Comparison of ENCODE assay signal across 8 mouse cellular contexts in the genomic region with DNA sequence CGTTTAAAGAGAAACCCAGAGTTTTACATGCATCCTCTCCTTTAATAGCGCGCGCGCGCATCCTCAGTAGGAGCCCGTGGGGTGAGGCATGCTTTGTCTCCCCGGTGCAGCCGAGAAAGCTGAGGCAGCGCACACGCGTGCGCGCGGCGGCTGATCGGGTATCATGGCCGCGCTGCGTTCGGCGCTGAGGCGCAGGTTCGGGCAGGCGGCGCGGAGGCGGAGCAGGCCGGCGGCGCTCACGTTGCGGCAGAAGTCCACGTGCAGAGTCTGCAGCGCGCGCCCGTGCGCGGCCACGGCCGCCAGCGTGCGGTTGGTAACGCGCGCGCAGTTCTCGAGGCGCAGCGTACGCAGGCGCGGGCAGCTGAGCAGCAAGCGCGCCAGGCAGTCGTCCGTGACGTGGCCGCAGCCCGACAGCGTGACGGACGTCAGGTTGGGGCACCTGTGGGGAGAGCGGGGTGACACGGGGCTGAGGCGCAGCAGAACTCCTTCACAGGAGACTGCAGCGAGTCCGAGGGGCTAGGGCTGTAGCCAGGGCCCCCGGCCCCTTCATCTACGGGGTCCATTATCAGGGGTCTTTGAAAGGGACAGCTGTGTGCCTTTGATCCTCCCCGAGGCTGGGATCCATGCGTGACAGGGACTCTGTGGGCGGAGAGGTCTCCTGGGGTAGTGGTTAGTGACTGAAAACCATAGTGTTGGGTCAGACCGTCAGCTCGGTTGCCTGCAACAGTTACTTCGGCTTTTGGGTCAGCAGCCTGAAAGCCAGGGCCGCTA. TPM values are rescaled to one million over a fixed set of nuclear protein-coding genes. Genes with fewer than 3 reads are reported as not detected.
DNase-seq lines count a peak whose midpoint lies in the region; ATAC-seq and TF ChIP-seq lines count a peak whose summit lies in the region.

No protein-coding gene starts in this region.

- peak; percentile 91 for ATAC-seq in embryonic facial prominence, embryonic 15.5 days (ENCODE audit: insufficient number of reproducible peaks, low FRiP score, low TSS enrichment, low read depth)
- ATAC-seq in kidney, embryonic 15.5 days (replicated peaks; ENCODE audit: low FRiP score), result peak; percentile 88
- peak; percentile 45 for ATAC-seq in monocyte, adult 5-6 weeks (replicated peaks; ENCODE audit: insufficient number of reproducible peaks, low FRiP score, low TSS enrichment, poor library complexity, severe bottlenecking)

- peak overlapping the region; percentile 83 for H3K27ac ChIP-seq in bone marrow, adult 2 months (ENCODE audit: control insufficient read depth, insufficient read depth, low read depth, low read length, poor library complexity)
- H3K27ac ChIP-seq in embryonic facial prominence, embryonic 15.5 days (replicated peaks), result peak overlapping the region; percentile 98
- H3K27ac ChIP-seq in heart, embryonic 10.5 days, result peak overlapping the region; percentile 96
- peak overlapping the region; percentile 100 for H3K27ac ChIP-seq in kidney, embryonic 15.5 days

- H3K4me1 ChIP-seq in bone marrow, adult 2 months (ENCODE audit: control insufficient read depth, insufficient read depth, low read length), result peaks cover 3% of the 10 kb centered on the region
- H3K4me1 ChIP-seq in embryonic facial prominence, embryonic 15.5 days, result peaks cover 29% of the 10 kb centered on the region
- H3K4me1 ChIP-seq in heart, embryonic 10.5 days, result peaks cover 39% of the 10 kb centered on the region
- peaks cover 31% of the 10 kb centered on the region for H3K4me1 ChIP-seq in kidney, embryonic 15.5 days

- TF ChIP-seq POLR2A in bone marrow, adult 2 months (IDR thresholded peaks at IDR 0.05; ENCODE audit: borderline replicate concordance, control insufficient read depth, low read depth, low read length), result 0 out of 2 replicates have a peak, but pooled peaks have one; percentile 55

- under 1% methylated on average over 78 of the region's 78 CpGs for WGBS in bone marrow, adult 2 months
- under 1% methylated on average over 78 of the region's 78 CpGs for WGBS in embryonic facial prominence, embryonic 15.5 days
- under 1% methylated on average over 78 of the region's 78 CpGs for WGBS in heart, embryonic 10.5 days
- WGBS in kidney, embryonic 15.5 days, result under 1% methylated on average over 78 of the region's 78 CpGs

- no peaks in the 10 kb centered on the region for H3K27me3 ChIP-seq in embryonic facial prominence, embryonic 15.5 days
- H3K27me3 ChIP-seq in heart, embryonic 10.5 days (ENCODE audit: insufficient read depth, poor library complexity, severe bottlenecking), result no peaks in the 10 kb centered on the region
- H3K27me3 ChIP-seq in kidney, embryonic 15.5 days, result no peaks in the 10 kb centered on the region

- peak overlapping the region; percentile 65 for H3K4me3 ChIP-seq in bone marrow, adult 2 months (replicated peaks; ENCODE audit: control insufficient read depth, low read depth, low read length)
- peak overlapping the region; percentile 77 for H3K4me3 ChIP-seq in embryonic facial prominence, embryonic 15.5 days (replicated peaks)
- H3K4me3 ChIP-seq in heart, embryonic 10.5 days, result peak overlapping the region; percentile 75
- peak overlapping the region; percentile 72 for H3K4me3 ChIP-seq in kidney, embryonic 15.5 days (replicated peaks)

- peaks cover 29% of the 10 kb centered on the region for H3K36me3 ChIP-seq in embryonic facial prominence, embryonic 15.5 days
- H3K36me3 ChIP-seq in heart, embryonic 10.5 days, result peaks cover 54% of the 10 kb centered on the region
- peaks cover 51% of the 10 kb centered on the region for H3K36me3 ChIP-seq in kidney, embryonic 15.5 days

- peak; percentile 93 for DNase-seq in 416B (ENCODE audit: low read depth)
- DNase-seq in heart, embryonic 10.5 days (ENCODE audit: low spot score), result peak; percentile 93
- peak; percentile 90 for DNase-seq in liver
- DNase-seq in spleen, postnatal 4 days (ENCODE audit: low spot score in 2 of 2), result peak; percentile 87 to 93

- no peaks in the 10 kb centered on the region for H3K9me3 ChIP-seq in embryonic facial prominence, embryonic 15.5 days (replicated peaks)
- H3K9me3 ChIP-seq in heart, embryonic 10.5 days, result no peaks in the 10 kb centered on the region
- no peaks in the 10 kb centered on the region for H3K9me3 ChIP-seq in kidney, embryonic 15.5 days (replicated peaks)

- peak overlapping the region; percentile 82 for H3K9ac ChIP-seq in embryonic facial prominence, embryonic 15.5 days
- peak overlapping the region; percentile 68 for H3K9ac ChIP-seq in kidney, embryonic 15.5 days

- no peak for TF ChIP-seq CTCF in bone marrow, adult 2 months (IDR thresholded peaks at IDR 0.05; ENCODE audit: control insufficient read depth, insufficient read depth, low read length)

- H3K4me2 ChIP-seq in embryonic facial prominence, embryonic 15.5 days (replicated peaks), result peak overlapping the region; percentile 96
- peak overlapping the region; percentile 96 for H3K4me2 ChIP-seq in kidney, embryonic 15.5 days

RNA-seq across cellular contexts. Expression of gene Fbxl22, which starts 2.6 kb away (rescaled TPM):
- 0.90 TPM in 1 of 2 replicates, not detected in the other for polyA plus RNA-seq in bone marrow, adult 2 months (2011; ENCODE audit: insufficient read depth, insufficient read length, low replicate concordance, missing spikeins)
- 5.6 and 8.6 TPM in 2 replicates for polyA plus RNA-seq in embryonic facial prominence, embryonic 15.5 days (2015; fragmentation: Nextera tagmentation; extraction: Ambion mirVana)
- 38.9 and 70.4 TPM in 2 replicates for polyA plus RNA-seq in heart, embryonic 10.5 days (2016; fragmentation: Nextera tagmentation; extraction: Ambion mirVana)
- 2.3 and 7.6 TPM in 2 replicates for polyA plus RNA-seq in kidney, embryonic 15.5 days (2015; fragmentation: Nextera tagmentation; extraction: Ambion mirVana)
- 1.1 to 2.3 TPM (median 1.8 TPM) in 3 replicates for total RNA-seq in monocyte, adult 5-6 weeks (2017)

Comparison
In these comparisons a context has a peak if more than half of its experiments do, and no peak if none do; other contexts are left out.
1. Peak in every context shown above with its lines: DNase-seq, ATAC-seq, H3K4me3 ChIP-seq and H3K27ac ChIP-seq.